ENCODE assay signal across 9 mouse cellular contexts in the genomic region with DNA sequence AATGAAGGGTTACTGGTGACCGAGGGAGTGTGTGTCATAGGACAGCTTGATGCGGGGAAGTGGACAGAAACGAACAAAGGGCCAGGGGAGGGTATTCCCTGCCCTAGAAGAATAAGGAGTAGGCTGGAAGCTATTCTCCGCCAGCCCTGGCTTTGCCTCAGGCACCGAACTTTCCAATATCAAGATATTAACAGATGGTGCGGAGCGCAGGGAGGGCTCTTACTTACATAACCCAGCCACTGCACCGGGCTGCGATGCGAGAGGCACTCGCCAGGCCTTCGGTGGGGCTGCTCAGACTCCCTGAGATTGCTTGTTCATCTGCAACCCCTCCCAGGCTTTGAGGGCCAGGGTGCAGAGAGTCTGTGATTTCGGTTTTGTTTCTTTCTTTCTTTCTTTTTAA. TPM values are rescaled to one million over a fixed set of nuclear protein-coding genes. Genes with fewer than 3 reads are reported as not detected.
A peak's percentile ranks its signal among the peaks of the same experiment; 100 is the strongest.
DNase-seq lines count a peak whose midpoint lies in the region; ATAC-seq lines count a peak whose summit lies in the region.
"Had no signal": no experiment of that assay in that cellular context is flagged by ENCODE, and none has a peak within 500 bp of the region (broad histone marks: within the 10 kb centered on the region; RNA-seq: fewer than 3 reads in every experiment).

No protein-coding gene starts in this region.

- H3K4me2 ChIP-seq in hindbrain, embryonic 12.5 days (replicated peaks), result peak overlapping the region; percentile 91
- H3K4me2 ChIP-seq in midbrain, embryonic 11.5 days, result peak overlapping the region; percentile 25; the same call in 1 of the 2 replicates

- no peak overlapping the region for H3K9ac ChIP-seq in hindbrain, embryonic 12.5 days
- peak overlapping the region; percentile 74; the same call in 1 of the 2 replicates for H3K9ac ChIP-seq in midbrain, embryonic 11.5 days (ENCODE audit: low read length)

- no peaks in the 10 kb centered on the region for H3K36me3 ChIP-seq in hindbrain, embryonic 12.5 days
- no peaks in the 10 kb centered on the region for H3K36me3 ChIP-seq in midbrain, embryonic 11.5 days (ENCODE audit: control insufficient read depth, insufficient read depth, low read length)

- peak; percentile 11 for DNase-seq in ovary, postnatal 36 days (ENCODE audit: low spot score)
- DNase-seq in ovary, adult 18-20 months (ENCODE audit: low spot score), result no peak
- peak; percentile 78 for DNase-seq in embryo, embryonic 11 days
- DNase-seq in midbrain, embryonic 11.5 days (ENCODE audit: low spot score, missing footprints), result peak; percentile 96
- DNase-seq in thymus, postnatal 0 days (ENCODE audit: low spot score), result no peak
- no peak for DNase-seq in testis, postnatal 10 days (ENCODE audit: low spot score)
- DNase-seq in layer of hippocampus, adult 9-10 months (ENCODE audit: low spot score), result no peak

- H3K27me3 ChIP-seq in hindbrain, embryonic 12.5 days, result peaks cover 55% of the 10 kb centered on the region
- H3K27me3 ChIP-seq in midbrain, embryonic 11.5 days (ENCODE audit: control insufficient read depth, insufficient read depth, low read length), result peaks cover 45% of the 10 kb centered on the region

- H3K27ac ChIP-seq in hindbrain, embryonic 12.5 days, result no peak overlapping the region
- H3K27ac ChIP-seq in midbrain, embryonic 11.5 days (ENCODE audit: low read depth, low read length), result no peak overlapping the region
- H3K27ac ChIP-seq: kidney, postnatal 0 days had no signal

- H3K9me3 ChIP-seq in hindbrain, embryonic 12.5 days (replicated peaks), result no peaks in the 10 kb centered on the region
- no peaks in the 10 kb centered on the region for H3K9me3 ChIP-seq in midbrain, embryonic 11.5 days (ENCODE audit: control insufficient read depth, low read length)

- H3K4me3 ChIP-seq in hindbrain, embryonic 12.5 days, result peak overlapping the region; percentile 41
- H3K4me3 ChIP-seq in midbrain, embryonic 11.5 days (ENCODE audit: low read depth, low read length), result no peak overlapping the region

- WGBS in hindbrain, embryonic 12.5 days, result 1% methylated on average over 13 of the region's 13 CpGs
- 2% methylated on average over 13 of the region's 13 CpGs for WGBS in midbrain, embryonic 11.5 days

- ATAC-seq in hindbrain, embryonic 12.5 days (ENCODE audit: low FRiP score), result no peak
- ATAC-seq in midbrain, embryonic 11.5 days (ENCODE audit: low FRiP score), result 0 out of 2 replicates have a peak, but pooled peaks have one; percentile 8

- H3K4me1 ChIP-seq in hindbrain, embryonic 12.5 days, result peaks cover 44% of the 10 kb centered on the region
- peaks cover 33% of the 10 kb centered on the region for H3K4me1 ChIP-seq in midbrain, embryonic 11.5 days (ENCODE audit: control insufficient read depth, insufficient read depth, low read length)

RNA-seq across cellular contexts. Expression of gene Prox1, which starts 3.7 kb away (rescaled TPM):
- 10.8 and 12.5 TPM in 2 replicates for polyA plus RNA-seq in hindbrain, embryonic 12.5 days (2016; fragmentation: Nextera tagmentation; extraction: Ambion mirVana)
- 8.3 TPM in 2 replicates for polyA plus RNA-seq in midbrain, embryonic 11.5 days (2014; fragmentation: Nextera tagmentation; extraction: Ambion mirVana)
- 0.12 TPM in 2 replicates for polyA plus RNA-seq in thymus, postnatal 0 days (2015; fragmentation: Nextera tagmentation; extraction: Ambion mirVana)

Comparison
In these comparisons a context has a peak if more than half of its experiments do, and no peak if none do; other contexts are left out.
1. DNase-seq: peak in ovary, postnatal 36 days (single experiment), embryo, embryonic 11 days (single experiment) and midbrain, embryonic 11.5 days (single experiment); none in ovary, adult 18-20 months (single experiment), thymus, postnatal 0 days (single experiment), testis, postnatal 10 days (single experiment) and layer of hippocampus, adult 9-10 months (single experiment).